In the genomic region with DNA sequence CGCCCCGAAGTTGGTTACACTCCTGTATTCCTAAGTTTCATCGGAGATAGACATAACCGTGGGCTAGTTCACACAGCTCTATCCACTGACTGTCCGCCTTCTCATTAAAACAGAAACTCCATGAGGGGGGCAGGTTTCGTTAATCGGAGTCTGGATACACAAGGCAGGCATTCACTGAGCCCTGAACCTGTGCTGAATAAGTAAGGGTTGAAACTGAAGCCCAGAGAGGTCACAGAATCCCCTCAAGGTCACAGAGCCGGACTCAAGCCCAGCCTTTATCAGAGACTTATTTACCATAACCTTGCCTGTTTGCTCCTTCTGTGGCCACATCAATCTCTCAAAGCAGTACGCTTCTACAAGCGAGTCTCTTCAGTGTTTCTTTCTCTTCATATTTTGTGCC, we compare ENCODE assay signal across 8 mouse cellular contexts. TPM values are rescaled to one million over a fixed set of nuclear protein-coding genes. Genes with fewer than 3 reads are reported as not detected.
DNase-seq lines count a peak whose midpoint lies in the region; ATAC-seq and TF ChIP-seq lines count a peak whose summit lies in the region.

No protein-coding gene starts in this region.

- no peak overlapping the region for H3K9ac ChIP-seq in kidney, postnatal 0 days (ENCODE audit: low read depth, low read length)
- no peak overlapping the region for H3K9ac ChIP-seq in hindbrain, embryonic 16.5 days (ENCODE audit: low read depth, low read length)
- H3K9ac ChIP-seq in midbrain, embryonic 16.5 days (ENCODE audit: low read depth, low read length), result no peak overlapping the region

- ATAC-seq in kidney, postnatal 0 days (replicated peaks; ENCODE audit: low FRiP score, low read depth), result no peak
- ATAC-seq in hindbrain, embryonic 16.5 days, result no peak
- no peak for ATAC-seq in midbrain, embryonic 16.5 days

- H3K4me3 ChIP-seq in kidney, postnatal 0 days (replicated peaks; ENCODE audit: low read depth, low read length), result no peak overlapping the region
- H3K4me3 ChIP-seq in embryonic fibroblast, embryonic 13.5 days (ENCODE audit: insufficient read depth, low read length), result peak overlapping the region; percentile 35
- peak overlapping the region; percentile 98 for H3K4me3 ChIP-seq in hindbrain, embryonic 16.5 days (ENCODE audit: low read length)
- H3K4me3 ChIP-seq in midbrain, embryonic 16.5 days (ENCODE audit: low read depth, low read length), result no peak overlapping the region

- H3K4me1 ChIP-seq in kidney, postnatal 0 days (replicated peaks; ENCODE audit: insufficient read depth, low read length), result 0 out of 2 replicates have a peak, but pooled peaks cover 7% of the 10 kb centered on the region
- peaks cover 6% of the 10 kb centered on the region; the same call in 1 of the 2 replicates for H3K4me1 ChIP-seq in embryonic fibroblast, embryonic 13.5 days (ENCODE audit: control insufficient read depth, insufficient read depth, low read length)
- peaks cover 14% of the 10 kb centered on the region for H3K4me1 ChIP-seq in hindbrain, embryonic 16.5 days (ENCODE audit: control insufficient read depth, insufficient read depth, low read depth, low read length)
- H3K4me1 ChIP-seq in midbrain, embryonic 16.5 days (ENCODE audit: control insufficient read depth, insufficient read depth, low read length), result peaks cover 27% of the 10 kb centered on the region

- TF ChIP-seq CTCF in kidney, postnatal 0 days (IDR thresholded peaks at IDR 0.05; ENCODE audit: low read depth), result no peak
- TF ChIP-seq CTCF in embryonic fibroblast, embryonic 13.5 days (IDR thresholded peaks at IDR 0.05; ENCODE audit: borderline replicate concordance, insufficient read depth, low read length), result no peak

- DNase-seq in kidney, postnatal 0 days (ENCODE audit: low spot score), result no peak
- DNase-seq in kidney, postnatal 14 days, result no peak
- no peak for DNase-seq in right cerebral cortex, postnatal 36 days (ENCODE audit: low spot score in 2 of 2)
- DNase-seq in right cerebral cortex, postnatal 10 days (ENCODE audit: low spot score in 2 of 2), result no peak
- DNase-seq in urinary bladder, adult 18-20 months (ENCODE audit: low spot score in 2 of 2), result no peak

- 69% methylated on average over 10 of the region's 10 CpGs for WGBS in kidney, postnatal 0 days
- WGBS in hindbrain, embryonic 16.5 days, result 78% methylated on average over 10 of the region's 10 CpGs
- WGBS in midbrain, embryonic 16.5 days, result 74% methylated on average over 10 of the region's 10 CpGs

- H3K27me3 ChIP-seq in kidney, postnatal 0 days (ENCODE audit: insufficient read depth, low read length), result no peaks in the 10 kb centered on the region
- no peaks in the 10 kb centered on the region for H3K27me3 ChIP-seq in hindbrain, embryonic 16.5 days (replicated peaks; ENCODE audit: control insufficient read depth, insufficient read depth, low read length)
- H3K27me3 ChIP-seq in midbrain, embryonic 16.5 days (ENCODE audit: control insufficient read depth, insufficient read depth, low read depth, low read length), result no peaks in the 10 kb centered on the region

- no peaks in the 10 kb centered on the region for H3K9me3 ChIP-seq in kidney, postnatal 0 days (replicated peaks; ENCODE audit: low read length)
- H3K9me3 ChIP-seq in hindbrain, embryonic 16.5 days (ENCODE audit: control insufficient read depth, low read length), result no peaks in the 10 kb centered on the region
- H3K9me3 ChIP-seq in midbrain, embryonic 16.5 days (replicated peaks; ENCODE audit: control insufficient read depth, low read length, poor library complexity, severe bottlenecking), result no peaks in the 10 kb centered on the region

- no peak for TF ChIP-seq POLR2A in embryonic fibroblast, embryonic 13.5 days (IDR thresholded peaks at IDR 0.05; ENCODE audit: low read depth, low read length)

- no peaks in the 10 kb centered on the region for H3K36me3 ChIP-seq in kidney, postnatal 0 days (ENCODE audit: insufficient read depth, low read length)
- no peaks in the 10 kb centered on the region for H3K36me3 ChIP-seq in hindbrain, embryonic 16.5 days (ENCODE audit: control insufficient read depth, insufficient read depth, low read length)
- H3K36me3 ChIP-seq in midbrain, embryonic 16.5 days (ENCODE audit: control insufficient read depth, insufficient read depth, low read length), result no peaks in the 10 kb centered on the region

- H3K27ac ChIP-seq in kidney, postnatal 0 days, result no peak overlapping the region
- H3K27ac ChIP-seq in embryonic fibroblast, embryonic 13.5 days (ENCODE audit: insufficient read depth, low read length), result no peak overlapping the region
- H3K27ac ChIP-seq in hindbrain, embryonic 16.5 days (ENCODE audit: low read depth, low read length), result no peak overlapping the region
- no peak overlapping the region for H3K27ac ChIP-seq in midbrain, embryonic 16.5 days (ENCODE audit: low read length)

- peak overlapping the region; percentile 85 for H3K4me2 ChIP-seq in kidney, postnatal 0 days (ENCODE audit: low read length)
- peak overlapping the region; percentile 89 for H3K4me2 ChIP-seq in hindbrain, embryonic 16.5 days (ENCODE audit: low read length)
- peak overlapping the region; percentile 83 for H3K4me2 ChIP-seq in midbrain, embryonic 16.5 days (ENCODE audit: low read length)

RNA-seq across cellular contexts. Expression of gene Strn, which starts 2.2 kb away (rescaled TPM):
- 3.5 and 3.7 TPM in 2 replicates for polyA plus RNA-seq in kidney, postnatal 0 days (2015; fragmentation: Nextera tagmentation; extraction: Ambion mirVana)
- 26.6 and 29.2 TPM in 2 replicates for polyA plus RNA-seq in embryonic fibroblast, embryonic 13.5 days (2011; ENCODE audit: insufficient read length, low read depth, missing spikeins)
- 4.3 and 5.8 TPM in 2 replicates for polyA plus RNA-seq in hindbrain, embryonic 16.5 days (2015; fragmentation: Nextera tagmentation; extraction: Ambion mirVana)
- 5.9 and 6.3 TPM in 2 replicates for polyA plus RNA-seq in midbrain, embryonic 16.5 days (2015; fragmentation: Nextera tagmentation; extraction: Ambion mirVana)

Comparison
In these comparisons a context has a peak if more than half of its experiments do, and no peak if none do; other contexts are left out.
1. H3K4me3 ChIP-seq: peak in embryonic fibroblast, embryonic 13.5 days (single experiment) and hindbrain, embryonic 16.5 days (single experiment); none in kidney, postnatal 0 days (single experiment) and midbrain, embryonic 16.5 days (single experiment).
2. Peak in every context shown above with its lines, with median percentiles within 50 percentile points of each other: H3K4me2 ChIP-seq.